Mouse (Mus musculus): ENCODE results near the gene Tmem206. TPM values are rescaled to one million over a fixed set of nuclear protein-coding genes. Genes with fewer than 3 reads are reported as not detected.

Tmem206 gene
- total RNA-seq, 2 experiments from 2014 or later = 9.3 to 9.4 TPM

- intact Hi-C loops (cut with DNase I) = loop anchor here (5.0 to 10.0 kb wide), 3 partner anchors 76 to 421 kb away; partner anchors contain the start of genes Lpgat1 and Nenf
These were observed 67.8 kb downstream of the Tmem206 start for GRCm38 (mm10) chr1:191393536-191393935.

GRCm38 (mm10) chr1:191394126-191394525 is 68.4 kb downstream of the Tmem206 start:
- DNase-seq (ENCODE audit: extremely low spot score in 1 of 2, low spot score in 2 of 2) = no peak
- no peak for TF ChIP-seq CTCF (IDR thresholded peaks at IDR 0.05)
- intact Hi-C loops (cut with DNase I) = loop anchor here (5.0 to 10.0 kb wide), 3 partner anchors 77 to 421 kb away; partner anchors contain the start of genes Lpgat1 and Nenf
- H3K27ac ChIP-seq = no peak overlapping the region
- peak overlapping the region; percentile 94 for H3K4me3 ChIP-seq

More at GRCm38 (mm10) chr1:191393536-191393935, 67.8 kb downstream of the Tmem206 start:
- no peak for DNase-seq (ENCODE audit: extremely low spot score in 1 of 2, low spot score in 2 of 2)
- Histone ChIP-seq H3K27ac (no peak overlapping the region), H3K4me3 (no peak overlapping the region)
- TF ChIP-seq CTCF (IDR thresholded peaks at IDR 0.05) = no peak

GRCm38 (mm10) chr1:191395200-191395599 is 69.5 kb downstream of the Tmem206 start:
- TF ChIP-seq CTCF (IDR thresholded peaks at IDR 0.05) = no peak
- Histone ChIP-seq H3K27ac (peak overlapping the region; percentile 90), H3K4me3 (peak overlapping the region; percentile 94)
- intact Hi-C loops (cut with DNase I) = loop anchor here (1.0 to 10.0 kb wide), 3 partner anchors 168 to 420 kb away; partner anchors contain the start of gene Lpgat1
- DNase-seq (ENCODE audit: extremely low spot score in 1 of 2, low spot score in 2 of 2) = no peak

GRCm38 (mm10) chr1:191395871-191396433 is 70.2 kb downstream of the Tmem206 start:
- peak in 1 of 2 experiments; percentile 39 for DNase-seq (ENCODE audit: extremely low spot score in 1 of 2, low spot score in 2 of 2)
- H3K4me3 ChIP-seq = peak overlapping the region; percentile 94
- no peak for TF ChIP-seq CTCF (IDR thresholded peaks at IDR 0.05)
- intact Hi-C loops (cut with DNase I) = loop anchor here (1.0 to 10.0 kb wide), 3 partner anchors 167 to 419 kb away; partner anchors contain the start of gene Lpgat1
- H3K27ac ChIP-seq = peak overlapping the region; percentile 90

GRCm38 (mm10) chr1:191396446-191396845 is 70.7 kb downstream of the Tmem206 start:
- TF ChIP-seq CTCF (IDR thresholded peaks at IDR 0.05) = no peak
- Histone ChIP-seq H3K4me3 (peak overlapping the region; percentile 94), H3K27ac (peak overlapping the region; percentile 98)
- peak in 1 of 2 experiments; percentile 54 for DNase-seq (ENCODE audit: extremely low spot score in 1 of 2, low spot score in 2 of 2)
- intact Hi-C loops (cut with DNase I) = loop anchor here (10.0 kb wide), 2 partner anchors 318 to 418 kb away; partner anchors contain the start of gene Lpgat1

GRCm38 (mm10) chr1:191396897-191397849 is 71.5 kb downstream of the Tmem206 start:
- TF ChIP-seq CTCF (IDR thresholded peaks at IDR 0.05) = no peak
- Histone ChIP-seq H3K4me3 (peak overlapping the region; percentile 94), H3K27ac (peak overlapping the region; percentile 100)
- peak; percentile 98 to 100 for DNase-seq (ENCODE audit: extremely low spot score in 1 of 2, low spot score in 2 of 2)
- intact Hi-C loops (cut with DNase I) = loop anchor here (1.0 to 10.0 kb wide), 3 partner anchors 73 to 418 kb away; partner anchors contain the start of gene Lpgat1

Other genes with a start within 250 kb of the Tmem206 start
- 1 to 10 TPM; 1.6 to 1.8 TPM for gene Batf3, start 228.1 kb upstream of the Tmem206 start, total RNA-seq (2021)
- not detected for gene Fam71a, start 161.1 kb upstream of the Tmem206 start, total RNA-seq (2021)
- gene Atf3, start 107.9 kb upstream of the Tmem206 start, total RNA-seq (2021) = 1 to 10 TPM in 1 of 2 experiments, under 1 TPM in 1; 0.48 to 2.4 TPM
- gene Nenf, start 7.7 kb upstream of the Tmem206 start, total RNA-seq (2021) = 10 to 100 TPM; 71.3 to 76.4 TPM
- 10 to 100 TPM; 91.8 to 94.5 TPM for gene Ppp2r5a, start 77.4 kb downstream of the Tmem206 start, total RNA-seq (2021)
- 1 to 10 TPM; 6.9 to 8.1 TPM for gene Dtl, start 249.6 kb downstream of the Tmem206 start, total RNA-seq (2021)
- 10 to 100 TPM; 32.7 to 34.9 TPM for gene Ints7, start 249.7 kb downstream of the Tmem206 start, total RNA-seq (2021)

All from left cerebral cortex, adult 2 months (tissue).